Mouse (Mus musculus) testis, adult 2 months (tissue): ENCODE results near the gene Hspg2. TPM values are rescaled to one million over a fixed set of nuclear protein-coding genes. Genes with fewer than 3 reads are reported as not detected.

ENCODE experiments used
- H3K27ac ChIP-seq: fragments of 200-500 bp; 2 replicates; pipeline ENCODE4 v1.5.1; 2012; ENCODE audit warnings: low read depth, low read length; ENCODE audit not compliant: control insufficient read depth, insufficient read depth
- H3K27me3 ChIP-seq: fragments of 200-500 bp; 2 replicates; pipeline ENCODE4 v1.6.1; 2012; ENCODE audit warnings: mild to moderate bottlenecking, low read length, moderate library complexity; ENCODE audit not compliant: control insufficient read depth, insufficient read depth
- H3K36me3 ChIP-seq: fragments of 200-500 bp; 2 replicates; pipeline ENCODE4 v1.6.1; 2012; ENCODE audit warnings: mild to moderate bottlenecking, low read length; ENCODE audit not compliant: control insufficient read depth, insufficient read depth
- H3K4me1 ChIP-seq: fragments of 200-500 bp; 2 replicates; pipeline ENCODE4 v1.6.1; 2012; ENCODE audit warnings: low read length; ENCODE audit not compliant: control insufficient read depth, insufficient read depth
- H3K4me3 ChIP-seq: fragments of 200-500 bp; 2 replicates; pipeline ENCODE4 v1.5.1; 2012; ENCODE audit warnings: low read depth, mild to moderate bottlenecking, low read length, moderate library complexity, mixed read lengths; ENCODE audit not compliant: control insufficient read depth
- CTCF ChIP-seq: fragments of 200-500 bp; IDR thresholded peaks from 2 replicates; pipeline ENCODE4 v1.5.1; 2012; ENCODE audit warnings: low read depth, mild to moderate bottlenecking, inconsistent platforms, low read length, moderate library complexity; ENCODE audit not compliant: control insufficient read depth, insufficient read depth, insufficient replicate concordance
- POLR2A ChIP-seq: fragments of 200-500 bp; IDR thresholded peaks from 2 replicates; pipeline ENCODE4 v1.6.1; 2012; ENCODE audit warnings: low read depth, mild to moderate bottlenecking, inconsistent platforms, low read length, moderate library complexity; ENCODE audit not compliant: control insufficient read depth
- polyA plus RNA-seq: library from polyadenylated mRNA; depleted of rRNA; stranded (reverse); fragments of >200 nt; gene quantifications from 2 replicates; pipeline ENCODE4 v1.2.3, GENCODE M21; 2012

The Hspg2 gene
- polyA plus RNA-seq, 1 experiment = 7.4 TPM

DNA sequence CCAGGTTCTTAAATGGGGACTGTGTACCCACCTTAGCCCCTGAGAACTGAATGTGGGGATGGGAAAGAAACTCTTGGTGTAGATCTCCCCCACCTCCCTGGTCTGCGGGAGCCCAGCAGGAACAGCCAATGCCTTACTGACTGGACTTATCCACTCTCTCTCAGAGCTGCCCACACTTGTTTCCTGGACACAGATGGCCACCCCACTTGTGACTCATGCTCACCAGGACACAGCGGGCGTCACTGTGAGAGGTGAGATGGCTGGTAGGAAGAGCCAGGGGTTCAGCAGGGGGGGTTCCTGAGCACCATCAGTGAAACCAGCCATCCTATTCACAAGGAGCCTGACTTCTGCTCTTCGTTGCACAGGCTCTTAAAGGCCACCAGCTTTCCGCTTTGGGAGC, 51.8 kb downstream of the Hspg2 start:
- H3K36me3 ChIP-seq = no peaks in the 10 kb centered on the region
- no peaks in the 10 kb centered on the region for H3K27me3 ChIP-seq
- TF ChIP-seq CTCF (no peak), POLR2A (no peak)
- no peak overlapping the region for H3K4me3 ChIP-seq
- no peak overlapping the region for H3K27ac ChIP-seq
- H3K4me1 ChIP-seq = peaks cover 1% of the 10 kb centered on the region

DNA sequence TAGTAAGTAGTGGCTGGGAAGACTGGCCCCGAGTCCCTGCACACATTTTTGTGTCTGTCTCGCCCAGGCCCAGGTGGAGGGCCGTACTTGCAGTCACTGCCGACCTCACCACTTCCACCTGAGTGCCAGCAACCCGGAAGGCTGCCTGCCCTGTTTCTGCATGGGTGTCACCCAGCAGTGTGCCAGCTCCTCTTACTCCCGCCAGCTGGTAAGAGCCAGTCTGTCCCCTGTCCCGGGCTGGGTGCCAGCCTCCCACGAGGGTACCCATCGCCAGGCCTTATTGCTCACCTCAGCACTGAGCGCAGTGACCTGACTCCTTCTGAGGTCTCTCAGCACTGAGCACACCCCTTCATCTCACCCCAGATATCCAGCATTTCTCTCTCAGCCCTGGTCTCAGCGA, 53.4 kb downstream of the Hspg2 start:
- Histone ChIP-seq H3K36me3 (no peaks in the 10 kb centered on the region), H3K27ac (no peak overlapping the region), H3K27me3 (no peaks in the 10 kb centered on the region), H3K4me1 (no peaks in the 10 kb centered on the region), H3K4me3 (peak overlapping the region; percentile 10; the same call in 1 of the 2 replicates)
- TF ChIP-seq POLR2A = no peak
- no peak for TF ChIP-seq CTCF

DNA sequence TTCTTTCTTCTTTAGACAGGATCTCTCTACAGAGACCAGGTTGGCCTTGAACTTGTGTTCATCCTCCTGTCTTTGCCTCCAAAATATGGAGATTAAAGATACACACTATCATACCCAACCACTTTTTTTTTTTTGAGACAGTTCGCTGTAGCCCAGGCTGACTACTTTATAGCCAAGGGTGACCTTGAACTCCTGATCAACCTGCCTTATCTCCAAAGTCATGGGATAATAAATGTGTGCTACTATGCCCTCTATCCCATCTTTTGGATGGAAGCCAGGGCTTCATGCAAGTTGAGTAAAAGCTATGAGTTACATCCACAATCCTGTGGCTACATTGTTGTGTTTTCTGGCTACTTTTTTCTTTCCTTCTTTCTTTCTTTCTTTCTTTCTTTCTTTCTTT, 56.9 kb downstream of the Hspg2 start:
- Histone ChIP-seq H3K4me1 (no peaks in the 10 kb centered on the region), H3K27ac (no peak overlapping the region), H3K4me3 (no peak overlapping the region), H3K36me3 (no peaks in the 10 kb centered on the region), H3K27me3 (no peaks in the 10 kb centered on the region)
- TF ChIP-seq POLR2A (no peak), CTCF (no peak)

DNA sequence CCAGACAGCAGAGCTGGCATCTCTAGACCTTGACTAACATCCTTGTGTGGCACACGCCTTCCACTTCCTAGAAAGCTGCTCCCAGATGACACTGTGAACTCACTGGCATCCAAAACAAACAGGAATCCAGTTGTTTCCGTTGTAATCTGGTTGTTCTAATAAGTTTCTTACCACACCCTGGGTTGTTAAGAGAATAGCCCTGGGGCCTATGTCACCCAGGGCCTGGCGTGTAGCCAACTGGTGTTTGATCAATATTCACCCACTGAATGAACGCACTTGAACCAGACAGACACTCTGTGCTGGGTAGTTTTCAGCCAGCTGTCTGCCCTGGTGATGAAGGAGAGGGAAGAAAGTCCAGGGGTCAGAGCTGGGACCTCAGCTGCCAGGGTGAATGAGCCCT, 58.8 kb downstream of the Hspg2 start:
- TF ChIP-seq CTCF (no peak), POLR2A (no peak)
- H3K36me3 ChIP-seq = no peaks in the 10 kb centered on the region

DNA sequence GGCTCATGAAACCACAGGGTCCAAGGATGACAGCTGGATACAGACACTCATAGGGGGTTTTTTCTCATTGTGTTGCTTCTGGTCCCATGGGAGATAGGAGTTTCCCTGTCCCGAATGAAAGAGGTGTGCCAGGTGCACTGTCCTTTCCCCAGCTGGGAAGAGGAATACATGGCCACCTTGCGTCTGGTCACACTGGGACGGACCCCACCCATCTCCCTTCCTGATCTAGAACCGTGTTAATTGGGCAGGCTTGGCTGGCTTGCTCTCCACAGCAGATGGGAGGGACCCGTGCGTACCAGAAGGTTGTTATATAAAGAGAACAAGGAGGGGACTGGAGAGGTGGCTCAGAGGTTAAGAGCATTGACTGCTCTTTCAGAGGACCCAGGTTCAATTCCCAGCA, 59.3 kb downstream of the Hspg2 start:
- TF ChIP-seq POLR2A = no peak
- TF ChIP-seq CTCF = no peak
- no peaks in the 10 kb centered on the region for H3K36me3 ChIP-seq
- no peak overlapping the region for H3K4me3 ChIP-seq
- no peaks in the 10 kb centered on the region for H3K4me1 ChIP-seq
- no peak overlapping the region for H3K27ac ChIP-seq
- no peaks in the 10 kb centered on the region for H3K27me3 ChIP-seq

More for the DNA sequence above, 58.8 kb downstream of the Hspg2 start:
- H3K27ac ChIP-seq = no peak overlapping the region
- no peak overlapping the region for H3K4me3 ChIP-seq
- no peaks in the 10 kb centered on the region for H3K27me3 ChIP-seq
- H3K4me1 ChIP-seq = no peaks in the 10 kb centered on the region

DNA sequence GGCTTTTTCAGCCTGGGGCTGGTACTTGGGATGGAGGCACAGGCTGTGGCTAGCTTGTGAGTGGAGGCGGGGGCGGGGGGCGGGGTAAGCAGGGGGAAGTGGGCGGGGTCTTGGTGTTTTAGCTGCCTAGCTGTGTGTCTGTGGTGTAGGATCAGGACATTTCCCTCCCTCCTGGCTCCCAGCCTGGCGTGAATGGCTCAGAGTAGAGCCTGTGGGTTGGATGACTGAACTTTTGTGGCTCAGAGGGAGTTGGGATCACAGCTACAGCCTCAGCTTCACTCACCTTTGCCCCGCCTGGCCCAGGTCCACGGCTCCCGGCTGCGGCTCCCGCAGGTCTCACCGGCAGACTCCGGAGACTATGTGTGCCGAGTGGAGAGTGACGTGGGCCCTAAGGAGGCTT, 71.8 kb downstream of the Hspg2 start:
- Histone ChIP-seq H3K4me3 (no peak overlapping the region), H3K36me3 (no peaks in the 10 kb centered on the region), H3K4me1 (no peaks in the 10 kb centered on the region; the same call in 1 of the 2 replicates), H3K27me3 (no peaks in the 10 kb centered on the region), H3K27ac (no peak overlapping the region)
- TF ChIP-seq CTCF = no peak
- no peak for TF ChIP-seq POLR2A

DNA sequence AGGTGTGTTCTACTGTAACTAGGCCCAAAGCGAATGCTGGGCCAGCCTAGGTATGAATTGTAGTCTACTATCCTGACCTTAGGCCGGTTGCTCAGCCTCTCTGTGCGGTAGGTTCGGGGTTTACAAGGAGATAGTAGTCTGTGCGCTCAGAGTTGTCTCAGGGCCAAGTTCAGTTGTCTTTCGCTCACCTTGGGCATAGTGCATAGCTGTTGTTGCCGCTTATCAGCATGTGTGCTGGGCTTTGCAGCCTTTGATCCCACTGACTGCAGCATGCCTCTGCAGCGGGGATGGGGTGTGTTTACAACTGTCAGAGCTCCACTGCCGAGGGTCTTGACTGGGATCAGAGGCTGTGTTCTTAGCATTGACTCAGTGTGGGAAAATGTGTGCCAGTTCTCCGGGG, 74.4 kb downstream of the Hspg2 start:
- no peaks in the 10 kb centered on the region for H3K36me3 ChIP-seq
- no peak overlapping the region for H3K27ac ChIP-seq
- H3K4me3 ChIP-seq = no peak overlapping the region
- no peaks in the 10 kb centered on the region; the same call in 1 of the 2 replicates for H3K4me1 ChIP-seq
- TF ChIP-seq CTCF (no peak), POLR2A (no peak)
- no peaks in the 10 kb centered on the region for H3K27me3 ChIP-seq

DNA sequence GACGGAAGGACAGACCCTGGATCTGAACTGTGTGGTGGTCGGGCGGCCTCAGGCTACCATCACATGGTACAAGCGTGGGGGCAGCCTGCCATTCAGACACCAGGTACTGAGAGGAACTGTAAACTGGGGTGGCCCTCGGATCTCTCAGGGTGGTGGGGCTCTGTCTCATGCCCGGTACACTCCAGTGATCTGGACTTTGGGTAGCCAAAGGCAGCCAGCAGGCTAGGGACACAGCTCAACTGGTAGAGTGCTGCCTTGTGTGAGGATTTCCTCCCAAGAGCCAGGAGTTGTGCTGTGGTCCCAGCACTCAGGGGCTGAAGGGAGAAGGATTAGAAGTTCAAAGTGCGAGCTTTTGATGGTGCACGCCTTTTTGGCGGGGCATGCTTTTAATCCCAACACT, 77.0 kb downstream of the Hspg2 start:
- Histone ChIP-seq H3K36me3 (no peaks in the 10 kb centered on the region), H3K4me3 (no peak overlapping the region), H3K27me3 (no peaks in the 10 kb centered on the region), H3K27ac (no peak overlapping the region), H3K4me1 (no peaks in the 10 kb centered on the region; the same call in 1 of the 2 replicates)
- no peak for TF ChIP-seq POLR2A
- no peak for TF ChIP-seq CTCF

DNA sequence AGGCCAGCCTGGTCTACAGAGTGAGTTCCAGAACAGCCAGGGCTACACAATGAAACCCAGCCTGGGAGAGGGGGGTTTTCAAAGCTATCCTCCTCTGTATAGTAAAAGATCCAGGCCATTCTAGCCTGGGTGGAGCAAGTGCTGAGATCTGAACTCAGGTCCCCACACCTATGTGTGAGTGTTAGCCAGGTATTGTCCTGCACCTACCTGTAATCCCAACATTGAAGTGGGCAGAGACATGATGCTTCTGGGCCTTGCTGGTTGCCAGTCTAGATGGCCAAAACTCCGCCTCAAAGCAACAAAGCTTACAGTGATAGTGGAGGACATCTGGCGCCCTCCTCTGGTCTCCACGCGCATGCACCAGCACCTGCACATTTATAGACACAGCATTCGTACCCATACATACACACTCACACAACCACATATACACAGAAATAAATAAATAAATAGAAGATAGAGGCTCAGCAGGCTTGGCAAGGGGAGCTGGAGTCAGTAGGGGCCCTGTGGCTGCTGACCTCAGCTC, 77.5 kb downstream of the Hspg2 start:
- H3K27ac ChIP-seq = no peak overlapping the region
- H3K36me3 ChIP-seq = no peaks in the 10 kb centered on the region
- TF ChIP-seq POLR2A (no peak), CTCF (peak; percentile 60; the same call in 1 of the 2 replicates)
- no peaks in the 10 kb centered on the region for H3K4me1 ChIP-seq
- H3K27me3 ChIP-seq = no peaks in the 10 kb centered on the region
- H3K4me3 ChIP-seq = no peak overlapping the region
